9 mouse cellular contexts compared by ENCODE assay signal in the genomic region with DNA sequence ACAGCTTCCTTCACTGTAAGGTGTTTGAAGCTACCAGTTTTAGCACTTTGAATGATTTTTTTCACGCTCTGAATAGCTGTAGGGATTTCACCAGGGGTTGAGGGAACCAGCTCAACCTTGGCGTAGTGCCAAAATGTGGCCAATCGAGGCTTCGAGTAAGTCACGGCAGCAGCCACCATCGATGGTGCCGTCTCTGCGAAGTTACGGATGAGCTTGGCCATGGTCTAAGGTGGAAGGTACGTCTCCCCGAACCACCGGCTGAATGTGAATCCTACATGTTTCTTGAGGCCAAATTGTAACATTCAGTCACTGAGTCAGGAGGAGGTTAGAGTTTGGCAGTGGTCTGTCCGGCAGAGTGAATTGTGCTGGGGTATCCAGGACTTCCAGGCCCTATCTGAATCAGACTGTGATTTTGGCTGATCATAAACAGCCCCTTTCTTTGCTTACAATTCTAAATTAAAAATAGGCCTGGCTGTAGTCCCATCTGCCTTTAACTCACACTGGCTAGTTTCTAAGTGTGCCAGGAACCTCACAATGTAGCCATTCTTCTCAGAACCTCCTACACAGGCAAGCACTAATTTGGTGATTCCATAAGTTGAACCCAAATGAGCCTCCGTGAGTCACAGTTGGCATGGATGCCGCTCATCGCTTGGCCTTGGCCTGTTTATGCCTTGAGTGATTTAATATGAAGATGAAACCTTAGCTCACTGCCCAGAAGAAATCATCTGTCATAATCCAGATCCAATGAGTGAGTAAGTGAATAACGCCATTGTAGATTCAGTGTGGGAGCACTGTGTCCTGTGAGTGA. TPM values are rescaled to one million over a fixed set of nuclear protein-coding genes. Genes with fewer than 3 reads are reported as not detected.
A peak's percentile ranks its signal among the peaks of the same experiment; 100 is the strongest.
DNase-seq lines count a peak whose midpoint lies in the region; ATAC-seq lines count a peak whose summit lies in the region.
"Had no signal": no experiment of that assay in that cellular context is flagged by ENCODE, and none has a peak within 500 bp of the region (broad histone marks: within the 10 kb centered on the region; RNA-seq: fewer than 3 reads in every experiment).

No protein-coding gene starts in this region.

- H3K9me3 ChIP-seq in liver, embryonic 11.5 days (ENCODE audit: control insufficient read depth, low read length), result no peaks in the 10 kb centered on the region
- no peaks in the 10 kb centered on the region for H3K9me3 ChIP-seq in neural tube, embryonic 14.5 days (ENCODE audit: control insufficient read depth, low read length)
- H3K9me3 ChIP-seq: heart, embryonic 13.5 days had no signal

- H3K9ac ChIP-seq in liver, embryonic 11.5 days (ENCODE audit: low read depth, low read length), result no peak overlapping the region
- no peak overlapping the region for H3K9ac ChIP-seq in neural tube, embryonic 14.5 days (replicated peaks; ENCODE audit: low read depth, low read length)
- H3K9ac ChIP-seq: heart, embryonic 13.5 days had no signal

- no peaks in the 10 kb centered on the region for H3K4me1 ChIP-seq in liver, embryonic 11.5 days (replicated peaks; ENCODE audit: control insufficient read depth, insufficient read depth, low read length)
- no peaks in the 10 kb centered on the region for H3K4me1 ChIP-seq in neural tube, embryonic 14.5 days (ENCODE audit: control insufficient read depth, insufficient read depth, low read length)
- H3K4me1 ChIP-seq: heart, embryonic 13.5 days had no signal

- 94% methylated on average over 17 of the region's 17 CpGs for WGBS in liver, embryonic 11.5 days
- WGBS in neural tube, embryonic 14.5 days, result 80% methylated on average over 17 of the region's 17 CpGs

- H3K4me2 ChIP-seq in liver, embryonic 11.5 days, result no peak overlapping the region
- no peak overlapping the region for H3K4me2 ChIP-seq in neural tube, embryonic 14.5 days (ENCODE audit: low read depth, low read length)
- H3K4me2 ChIP-seq: heart, embryonic 13.5 days had no signal

- no peak for ATAC-seq in liver, embryonic 11.5 days (replicated peaks; ENCODE audit: low FRiP score)
- peak; percentile 61 for ATAC-seq in neural tube, embryonic 14.5 days (ENCODE audit: low read depth)
- ATAC-seq in granulocyte monocyte progenitor cell, adult 5-6 weeks (replicated peaks; ENCODE audit: poor library complexity, severe bottlenecking), result no peak

- no peak overlapping the region for H3K4me3 ChIP-seq in liver, embryonic 11.5 days (ENCODE audit: low read depth, low read length)
- H3K4me3 ChIP-seq in neural tube, embryonic 14.5 days (ENCODE audit: low read depth, low read length), result no peak overlapping the region
- H3K4me3 ChIP-seq: heart, embryonic 13.5 days had no signal

- 0 out of 2 replicates have a peak, but pooled peaks cover 7% of the 10 kb centered on the region for H3K36me3 ChIP-seq in liver, embryonic 11.5 days (ENCODE audit: control insufficient read depth, insufficient read depth, low read length)
- peaks cover 13% of the 10 kb centered on the region for H3K36me3 ChIP-seq in neural tube, embryonic 14.5 days (ENCODE audit: control insufficient read depth, insufficient read depth, low read length)

- no peak overlapping the region for H3K27ac ChIP-seq in liver, embryonic 11.5 days (ENCODE audit: low read depth, low read length)
- H3K27ac ChIP-seq in neural tube, embryonic 14.5 days (ENCODE audit: low read depth, low read length), result peak overlapping the region; percentile 10; the same call in 1 of the 2 replicates
- H3K27ac ChIP-seq: heart, embryonic 13.5 days had no signal

- DNase-seq in liver, embryonic 11.5 days (ENCODE audit: low spot score), result peak; percentile 27
- no peak for DNase-seq in liver
- DNase-seq in cerebellum, adult 11-12 months, result peak; percentile 14
- peak; percentile 71 for DNase-seq in layer of hippocampus, adult 11-12 months (ENCODE audit: low spot score)
- DNase-seq in ovary, postnatal 10 days (ENCODE audit: low spot score), result no peak
- no peak for DNase-seq in lung, postnatal 25 days (ENCODE audit: low spot score)

- no peaks in the 10 kb centered on the region for H3K27me3 ChIP-seq in liver, embryonic 11.5 days (replicated peaks; ENCODE audit: control insufficient read depth, insufficient read depth, low read length)
- no peaks in the 10 kb centered on the region for H3K27me3 ChIP-seq in neural tube, embryonic 14.5 days (ENCODE audit: control insufficient read depth, insufficient read depth, low read length)
- H3K27me3 ChIP-seq: heart, embryonic 13.5 days had no signal

RNA-seq across cellular contexts. Expression of a gene that starts 30.0 kb away (rescaled TPM):
- 82.1 and 94.4 TPM in 2 replicates for polyA plus RNA-seq in liver, embryonic 11.5 days (2014; fragmentation: Nextera tagmentation; extraction: Ambion mirVana)
- polyA plus RNA-seq in neural tube, embryonic 14.5 days (2014; fragmentation: Nextera tagmentation; extraction: Ambion mirVana), result 189 and 204 TPM in 2 replicates
- total RNA-seq in granulocyte monocyte progenitor cell, adult 5-6 weeks (2014; fragmentation: Nextera tagmentation), result 42.9 and 43.9 TPM in 2 replicates
- total RNA-seq in granulocyte monocyte progenitor cell, adult 5-6 weeks (2017), result 32.6 and 49.7 TPM in 2 replicates

Comparison
In these comparisons a context has a peak if more than half of its experiments do, and no peak if none do; other contexts are left out.
1. DNase-seq: peak in liver, embryonic 11.5 days (single experiment), cerebellum, adult 11-12 months (single experiment) and layer of hippocampus, adult 11-12 months (single experiment); none in liver (single experiment), ovary, postnatal 10 days (single experiment) and lung, postnatal 25 days (single experiment).